Mouse (Mus musculus) MEL (cell line): ENCODE measurements around the gene Vps53. TPM values are rescaled to one million over a fixed set of nuclear protein-coding genes. Genes with fewer than 3 reads are reported as not detected.

Experiments
- DNase-seq: peaks from one replicate; pipeline ENCODE4 v3.0.0; 2011; ENCODE audit warnings: low read depth, low spot score
- H3K27ac ChIP-seq: 2 replicates; pipeline ENCODE4 v1.5.1; 2012; ENCODE audit warnings: low read depth, mild to moderate bottlenecking, control low read depth, low read length, moderate library complexity; ENCODE audit not compliant: control insufficient read depth
- H3K27me3 ChIP-seq, 2 experiments: fragments of 150-350 bp in 1 of 2; sonication (generic) in 1 of 2; 2 replicates each; pipeline ENCODE4 v1.6.1; 2012; ENCODE audit warnings: low read length in 2 of 2, mild to moderate bottlenecking in 2 of 2, improper control_type of control experiment in 1 of 2, moderate library complexity in 1 of 2; ENCODE audit not compliant: insufficient read depth in 2 of 2, control insufficient read depth in 1 of 2
- H3K36me3 ChIP-seq, 2 experiments: 2 replicates each; pipeline ENCODE4 v1.6.1; 2012 to 2014; ENCODE audit warnings: low read length in 2 of 2, improper control_type of control experiment in 1 of 2, inconsistent platforms in 1 of 2, mild to moderate bottlenecking in 1 of 2; ENCODE audit not compliant: insufficient read depth in 2 of 2, control insufficient read depth in 1 of 2
- H3K4me1 ChIP-seq, 2 experiments: fragments of 150-350 bp in 1 of 2; sonication (generic) in 1 of 2; 2 replicates each; pipeline ENCODE4 v1.6.1; 2012; ENCODE audit warnings: low read length in 2 of 2, improper control_type of control experiment in 1 of 2, mild to moderate bottlenecking in 1 of 2; ENCODE audit not compliant: insufficient read depth in 2 of 2, control insufficient read depth in 1 of 2
- H3K4me3 ChIP-seq, 2 experiments: fragments of 150-350 bp in 1 of 2; sonication (generic) in 1 of 2; 2 replicates each; pipeline ENCODE4 v1.5.1; 2012; ENCODE audit warnings: low read depth in 2 of 2, low read length in 2 of 2, mild to moderate bottlenecking in 2 of 2, moderate library complexity in 2 of 2, control low read depth in 1 of 2, improper control_type of control experiment in 1 of 2; ENCODE audit not compliant: control insufficient read depth in 1 of 2, insufficient read depth in 1 of 2
- H3K79me2 ChIP-seq: 2 replicates; pipeline ENCODE4 v1.6.1; 2012; ENCODE audit warnings: mild to moderate bottlenecking, low read length, moderate library complexity; ENCODE audit not compliant: control insufficient read depth, poor library complexity, insufficient read depth
- H3K9ac ChIP-seq: 2 replicates; pipeline ENCODE4 v1.6.1; 2012; ENCODE audit warnings: low read depth, mild to moderate bottlenecking, control low read depth, low read length, moderate library complexity; ENCODE audit not compliant: control insufficient read depth, poor library complexity, severe bottlenecking
- H3K9me3 ChIP-seq: fragments of 150-350 bp; sonication (generic); replicated peaks from 2 replicates; pipeline ENCODE4 v1.6.1; 2012; ENCODE audit warnings: mild to moderate bottlenecking, low read length, improper control_type of control experiment, moderate library complexity; ENCODE audit not compliant: insufficient read depth
- CHD1 ChIP-seq: IDR thresholded peaks from 2 replicates; pipeline ENCODE4 v1.6.1; 2012; ENCODE audit warnings: low read depth, mild to moderate bottlenecking, inconsistent platforms, low read length, improper control_type of control experiment
- E2F4 ChIP-seq: IDR thresholded peaks from 2 replicates; pipeline ENCODE4 v1.6.1; 2011; ENCODE audit warnings: low read depth, low read length, improper control_type of control experiment, borderline replicate concordance
- ELF1 ChIP-seq: IDR thresholded peaks from 2 replicates; pipeline ENCODE4 v1.6.1; 2014; ENCODE audit warnings: low read depth, mild to moderate bottlenecking, inconsistent platforms, low read length, improper control_type of control experiment, moderate library complexity
- GATA1 ChIP-seq: IDR thresholded peaks from 2 replicates; pipeline ENCODE4 v1.6.1; 2011; ENCODE audit warnings: low read depth, low read length, improper control_type of control experiment
- MEF2A ChIP-seq: IDR thresholded peaks from 2 replicates; pipeline ENCODE4 v1.6.1; 2014; ENCODE audit warnings: low read depth, mild to moderate bottlenecking, inconsistent platforms, low read length, improper control_type of control experiment; ENCODE audit not compliant: poor library complexity, insufficient replicate concordance, severe bottlenecking; ENCODE audit errors: extremely low read depth
- MXI1 ChIP-seq: IDR thresholded peaks from 2 replicates; pipeline ENCODE4 v1.6.1; 2011; ENCODE audit warnings: mild to moderate bottlenecking, low read depth, low read length, improper control_type of control experiment
- MYC ChIP-seq: IDR thresholded peaks from 2 replicates; pipeline ENCODE4 v1.6.1; 2011; ENCODE audit warnings: low read depth, mild to moderate bottlenecking, low read length, improper control_type of control experiment, moderate library complexity
- NELFE ChIP-seq: IDR thresholded peaks from 2 replicates; pipeline ENCODE4 v1.6.1; 2011; ENCODE audit warnings: low read depth, low read length, improper control_type of control experiment
- POLR2AphosphoS5 ChIP-seq: IDR thresholded peaks from 2 replicates; pipeline ENCODE4 v1.6.1; 2012; ENCODE audit warnings: low read depth, borderline replicate concordance, mild to moderate bottlenecking, inconsistent platforms, low read length, moderate library complexity, mixed read lengths
- TCF12 ChIP-seq: IDR thresholded peaks from 2 replicates; pipeline ENCODE4 v1.6.1; 2014; ENCODE audit warnings: low read depth, mild to moderate bottlenecking, inconsistent platforms, low read length, improper control_type of control experiment, moderate library complexity
- USF2 ChIP-seq, 2 experiments: IDR thresholded peaks; 2 replicates each; pipeline ENCODE4 v1.6.1; 2011 to 2012; ENCODE audit warnings: improper control_type of control experiment in 2 of 2, low read length in 2 of 2, borderline replicate concordance in 1 of 2, inconsistent platforms in 1 of 2, low read depth in 1 of 2, mild to moderate bottlenecking in 1 of 2; ENCODE audit not compliant: insufficient read depth in 1 of 2
- polyA plus RNA-seq, 2 experiments: library from polyadenylated mRNA; stranded (reverse) in 1 of 2; unstranded in 1 of 2; fragments of >175 nt in 1 of 2; fragments of >200 nt in 1 of 2; gene quantifications; 2 replicates each; pipeline versions ENCODE4 v1.2.1 to v1.2.4; 2012; ENCODE audit warnings: low replicate concordance in 2 of 2, low read depth in 1 of 2; ENCODE audit not compliant: insufficient read length in 2 of 2, insufficient read depth in 1 of 2, missing spikeins in 1 of 2
- total RNA-seq: library from RNA; depleted of rRNA; stranded (reverse); fragments of 300-350 nt; gene quantifications from 2 replicates; pipeline ENCODE4 v1.2.3, GENCODE M21; 2012

The Vps53 gene
- total and polyA plus RNA-seq, 3 experiments, result 38.4 to 50.4 TPM; not detected in 1

DNA sequence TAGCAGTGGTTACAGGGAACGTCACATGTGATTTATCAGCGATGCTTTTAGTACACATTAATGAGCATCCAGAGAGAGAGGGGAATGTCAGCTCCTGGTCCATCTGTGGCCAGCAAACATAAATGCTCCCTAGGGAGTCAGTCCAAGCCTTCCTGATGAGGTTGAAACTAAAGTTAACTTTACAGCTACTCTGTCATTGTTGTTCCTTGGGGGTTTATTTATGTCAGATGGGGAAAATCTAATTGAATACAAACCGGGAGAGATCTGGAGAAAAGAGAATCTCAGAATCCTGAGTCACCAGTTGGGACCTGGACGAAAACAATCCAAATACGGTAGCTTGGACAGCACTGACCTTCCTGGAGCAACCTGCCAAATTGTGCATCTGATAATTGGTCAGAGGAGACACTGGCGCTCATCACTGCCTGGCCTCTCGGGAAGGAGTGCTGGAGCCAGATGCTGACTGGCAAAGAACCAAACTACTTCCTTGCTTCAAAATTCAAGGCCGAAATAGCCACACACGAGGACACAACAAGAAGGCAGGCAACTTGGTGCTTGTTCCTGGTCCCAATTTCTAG, 113.8 kb downstream of the Vps53 start:
- no peak overlapping the region for H3K4me3 ChIP-seq
- no peaks in the 10 kb centered on the region for H3K27me3 ChIP-seq
- H3K27ac ChIP-seq, result no peak overlapping the region
- H3K4me1 ChIP-seq, result no peaks in the 10 kb centered on the region
- no peaks in the 10 kb centered on the region for H3K9me3 ChIP-seq
- no peaks in the 10 kb centered on the region for H3K79me2 ChIP-seq
- DNase-seq, result no peak
- H3K36me3 ChIP-seq, result no peaks in the 10 kb centered on the region
- no peak for TF ChIP-seq USF2 (IDR thresholded peaks at IDR 0.05; ENCODE audit: borderline replicate concordance in 1 of 2, insufficient read depth in 1 of 2, low read depth in 1 of 2, low read length in 2 of 2)
- no peak for TF ChIP-seq GATA1
- no peak for TF ChIP-seq E2F4
- TF ChIP-seq MXI1, result no peak
- TF ChIP-seq MYC, result no peak
- TF ChIP-seq TCF12, result no peak
- no peak for TF ChIP-seq POLR2AphosphoS5
- TF ChIP-seq ELF1, result no peak
- no peak for TF ChIP-seq CHD1
- H3K9ac ChIP-seq, result no peak overlapping the region

DNA sequence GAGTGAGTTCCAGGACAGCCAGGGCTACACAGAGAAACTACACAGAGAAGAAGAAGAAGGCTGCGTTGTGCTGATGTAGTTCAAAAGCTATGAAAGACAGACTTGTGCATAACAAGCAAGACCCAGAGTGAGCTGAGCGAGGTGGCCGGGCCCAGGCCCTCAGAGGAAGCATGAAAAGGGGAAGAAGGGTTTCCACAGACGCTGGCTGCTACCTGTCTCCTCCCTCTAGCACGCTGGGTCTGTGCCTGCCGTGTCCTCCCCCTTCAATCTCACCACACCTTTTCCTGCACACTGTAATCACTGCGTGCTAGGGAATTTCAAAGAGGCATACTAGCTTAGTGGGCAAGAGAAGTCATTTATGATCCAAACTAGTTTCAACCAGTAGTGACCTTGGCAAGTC, 115.0 kb downstream of the Vps53 start:
- no peak overlapping the region for H3K9ac ChIP-seq
- H3K36me3 ChIP-seq, result no peaks in the 10 kb centered on the region
- H3K27me3 ChIP-seq, result no peaks in the 10 kb centered on the region
- no peaks in the 10 kb centered on the region for H3K9me3 ChIP-seq
- TF ChIP-seq NELFE (no peak), TCF12 (no peak), GATA1 (no peak), MEF2A (no peak)
- no peaks in the 10 kb centered on the region for H3K4me1 ChIP-seq
- H3K4me3 ChIP-seq, result no peak overlapping the region
- no peaks in the 10 kb centered on the region for H3K79me2 ChIP-seq
- H3K27ac ChIP-seq, result no peak overlapping the region
- DNase-seq, result peak; percentile 31

DNA sequence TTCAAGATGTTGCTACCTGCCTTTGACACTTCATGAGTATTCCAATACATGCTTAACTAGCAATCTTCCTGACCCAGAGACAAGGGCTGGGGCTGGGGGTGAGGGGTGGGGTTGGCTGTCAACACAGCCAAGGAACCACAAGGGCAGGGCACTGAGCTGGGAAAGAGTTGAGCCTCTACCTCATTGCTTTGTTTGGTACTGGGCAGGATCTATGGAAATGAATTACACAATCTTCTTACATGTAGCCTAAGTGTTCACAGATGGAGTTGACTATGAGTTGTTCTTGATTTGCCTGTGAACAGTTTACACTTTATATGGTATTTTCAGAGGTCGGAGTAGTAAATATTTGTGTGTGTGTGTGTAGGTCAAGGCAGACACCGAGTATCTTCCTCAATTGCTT, 118.5 kb downstream of the Vps53 start:
- no peak for TF ChIP-seq MYC
- TF ChIP-seq, all 39 proteins: peak for 0
- no peak for DNase-seq
- Histone ChIP-seq H3K9me3 (no peaks in the 10 kb centered on the region), H3K27ac (no peak overlapping the region), H3K27me3 (no peaks in the 10 kb centered on the region), H3K4me1 (no peaks in the 10 kb centered on the region), H3K36me3 (no peaks in the 10 kb centered on the region), H3K79me2 (no peaks in the 10 kb centered on the region), H3K9ac (no peak overlapping the region), H3K4me3 (no peak overlapping the region)
